Mouse (Mus musculus): ENCODE measurements at regions not wholly inside any gene's neighbourhood (a gene's known extent, or its start where the extent isn't known, plus 50 kb on each side); places are given as distances from the start of the nearest gene placed in this dataset.
A peak's percentile ranks its signal among the peaks of the same experiment; 100 is the strongest.

DNA sequence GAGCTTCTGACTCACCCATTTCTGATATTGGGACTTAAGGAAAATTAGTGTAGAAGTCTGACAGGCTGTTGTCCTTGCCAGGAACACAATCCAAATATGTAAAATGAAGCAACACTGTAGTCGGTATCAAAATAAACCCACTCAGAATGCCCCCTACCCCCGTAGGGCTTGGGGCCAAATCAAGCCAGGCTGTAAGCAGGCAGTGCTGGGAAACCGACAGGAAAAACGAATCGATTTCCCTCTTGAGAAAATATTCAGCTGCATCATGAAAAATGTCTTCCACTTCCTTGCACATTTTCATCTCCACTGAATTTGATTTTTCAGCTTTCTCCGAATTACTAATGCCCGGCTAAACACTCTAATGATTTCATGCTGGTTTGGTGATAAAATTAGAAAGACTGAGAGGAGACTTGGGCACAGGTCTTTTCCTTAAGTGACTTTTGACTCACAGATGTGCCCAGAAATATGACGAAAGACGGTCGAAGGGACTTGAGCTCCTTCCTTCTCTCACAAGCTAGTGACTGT, 485.7 kb downstream of the Fat4 start:
- DNase-seq (ENCODE audit: low spot score), result no peak

DNA sequence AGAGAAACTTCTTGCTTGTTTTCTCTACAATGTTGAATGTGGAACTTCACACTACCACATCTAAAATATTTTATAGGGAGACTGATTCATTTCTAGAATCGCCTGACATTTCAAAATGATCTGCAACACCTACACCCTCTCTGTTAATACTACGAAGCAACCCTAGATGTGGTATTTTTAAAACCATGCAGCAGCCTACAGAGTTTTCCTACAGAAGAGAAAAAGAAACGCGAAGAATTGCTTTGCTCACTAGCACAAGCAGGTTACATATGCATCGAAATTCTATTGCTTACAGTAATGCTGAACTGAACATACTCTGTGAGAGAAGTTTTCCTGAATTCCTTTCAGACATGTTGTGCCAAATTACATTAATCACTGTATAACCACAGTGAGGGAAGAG, 488.7 kb downstream of the Fat4 start:
- no peak for DNase-seq (ENCODE audit: low spot score)

DNA sequence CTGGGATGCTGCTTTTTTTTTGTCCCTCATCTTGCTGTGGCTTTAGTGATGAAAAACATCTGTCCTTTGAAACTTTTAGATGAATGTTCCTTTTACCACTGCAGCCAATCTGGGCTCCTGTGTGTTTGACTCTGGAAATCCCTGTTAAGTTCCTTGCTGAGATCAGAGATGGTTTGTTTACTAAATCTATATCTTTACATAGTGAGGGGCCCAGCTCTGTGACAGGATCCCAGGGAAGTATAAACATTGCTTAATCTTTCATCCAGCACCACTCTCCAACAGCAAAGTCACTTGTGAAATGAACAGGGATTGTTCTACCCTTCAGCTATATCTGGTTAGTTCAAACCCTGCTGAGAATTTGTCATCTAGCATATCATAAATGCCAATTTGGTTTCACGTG, 501.8 kb downstream of the Fat4 start:
- DNase-seq (ENCODE audit: low spot score), result no peak

DNA sequence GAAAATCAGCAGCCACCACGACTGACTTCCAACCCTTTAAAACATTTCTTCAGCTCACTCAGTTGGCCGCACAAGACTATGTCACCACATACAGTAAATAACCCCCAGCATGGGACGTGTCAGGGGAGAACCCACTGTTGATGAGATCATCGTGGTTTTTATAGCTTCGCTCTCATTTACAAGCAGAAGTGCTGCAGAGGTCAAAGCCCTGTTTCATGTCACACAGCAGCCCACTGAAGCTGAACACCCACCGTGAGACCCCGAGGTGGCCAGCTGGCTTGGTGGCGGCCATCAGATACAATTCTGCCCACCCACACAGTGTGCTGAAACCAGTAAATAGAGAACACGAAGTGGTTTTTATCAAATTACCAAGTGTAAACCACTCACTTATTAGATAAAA, 503.7 kb downstream of the Fat4 start:
- no peak for DNase-seq (ENCODE audit: low spot score)

DNA sequence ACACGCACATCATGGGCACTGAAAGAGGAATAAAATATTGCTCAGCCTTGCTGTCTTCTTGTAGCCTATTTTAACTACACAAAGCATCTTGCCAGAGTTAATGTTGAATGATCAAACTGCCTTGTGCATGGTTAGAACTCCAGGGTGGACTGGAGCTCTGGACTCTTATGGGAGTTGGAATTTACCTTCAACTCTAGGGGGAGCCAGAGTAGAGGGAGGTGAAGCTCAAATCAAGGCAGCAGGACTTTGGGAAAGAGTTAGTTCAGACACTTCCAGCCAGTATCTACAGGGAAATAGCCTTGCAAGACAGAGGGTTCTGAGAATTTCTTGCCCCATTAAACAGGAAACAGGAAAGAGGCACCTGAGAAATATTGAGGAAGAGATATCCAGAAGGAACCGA, 505.3 kb downstream of the Fat4 start:
- no peak for DNase-seq (ENCODE audit: low spot score)

DNA sequence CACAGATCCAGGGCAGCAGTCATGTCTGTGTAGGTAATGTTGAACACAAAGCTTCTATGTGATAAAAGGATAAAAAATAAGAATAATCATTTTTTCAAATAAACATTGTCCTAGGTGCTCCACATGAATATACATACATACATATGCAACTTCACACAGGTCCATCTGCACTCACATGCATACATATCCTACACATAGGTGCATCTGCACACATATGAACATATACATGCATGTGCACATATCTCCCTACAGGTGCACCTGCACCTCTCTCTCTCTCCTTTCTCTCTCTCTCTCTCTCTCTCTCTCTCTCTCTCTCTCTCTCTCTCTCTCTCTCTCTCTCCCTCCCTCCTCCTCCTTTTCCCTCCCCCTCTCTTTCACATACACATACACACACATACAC, 509.9 kb downstream of the Fat4 start:
- no peak for DNase-seq (ENCODE audit: low spot score)

DNA sequence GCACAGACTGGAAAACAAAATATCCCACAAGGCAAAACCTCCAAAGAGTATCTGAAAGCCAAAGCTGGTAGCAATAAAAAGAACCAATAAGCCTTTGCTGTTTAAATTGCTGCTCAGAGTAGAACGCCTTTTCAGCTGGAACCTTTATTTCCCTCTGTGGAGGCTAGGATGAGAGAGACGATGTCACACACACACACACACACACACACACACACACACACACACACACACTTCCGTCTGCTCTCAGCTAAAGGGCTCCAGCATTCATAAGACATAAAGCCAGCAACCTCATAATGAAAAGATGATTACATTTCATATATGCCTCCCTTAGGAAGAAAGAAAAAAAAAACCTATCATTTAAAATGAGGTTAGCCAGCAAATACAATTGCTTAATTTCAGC, 510.5 kb downstream of the Fat4 start:
- no peak for DNase-seq (ENCODE audit: low spot score)

DNA sequence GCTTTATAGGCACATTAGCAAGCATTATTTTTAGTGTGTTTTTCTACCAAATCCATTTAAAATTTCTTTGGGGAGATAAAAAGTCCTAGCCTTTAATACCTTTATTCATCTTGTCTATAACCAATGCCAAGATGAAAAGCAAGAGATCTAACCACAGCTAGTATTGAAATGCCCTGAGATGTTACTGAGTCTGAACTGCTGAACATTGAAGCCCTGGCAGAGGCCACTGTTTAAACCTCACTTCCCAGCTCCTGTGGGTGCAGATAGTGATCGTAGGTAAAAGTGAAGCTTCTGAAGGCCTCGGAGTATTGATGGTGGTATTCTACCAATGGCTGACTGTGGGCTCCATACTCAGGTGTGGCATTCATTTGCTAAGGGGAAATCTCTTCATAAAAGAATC, 510.9 kb downstream of the Fat4 start:
- DNase-seq (ENCODE audit: low spot score), result no peak

DNA sequence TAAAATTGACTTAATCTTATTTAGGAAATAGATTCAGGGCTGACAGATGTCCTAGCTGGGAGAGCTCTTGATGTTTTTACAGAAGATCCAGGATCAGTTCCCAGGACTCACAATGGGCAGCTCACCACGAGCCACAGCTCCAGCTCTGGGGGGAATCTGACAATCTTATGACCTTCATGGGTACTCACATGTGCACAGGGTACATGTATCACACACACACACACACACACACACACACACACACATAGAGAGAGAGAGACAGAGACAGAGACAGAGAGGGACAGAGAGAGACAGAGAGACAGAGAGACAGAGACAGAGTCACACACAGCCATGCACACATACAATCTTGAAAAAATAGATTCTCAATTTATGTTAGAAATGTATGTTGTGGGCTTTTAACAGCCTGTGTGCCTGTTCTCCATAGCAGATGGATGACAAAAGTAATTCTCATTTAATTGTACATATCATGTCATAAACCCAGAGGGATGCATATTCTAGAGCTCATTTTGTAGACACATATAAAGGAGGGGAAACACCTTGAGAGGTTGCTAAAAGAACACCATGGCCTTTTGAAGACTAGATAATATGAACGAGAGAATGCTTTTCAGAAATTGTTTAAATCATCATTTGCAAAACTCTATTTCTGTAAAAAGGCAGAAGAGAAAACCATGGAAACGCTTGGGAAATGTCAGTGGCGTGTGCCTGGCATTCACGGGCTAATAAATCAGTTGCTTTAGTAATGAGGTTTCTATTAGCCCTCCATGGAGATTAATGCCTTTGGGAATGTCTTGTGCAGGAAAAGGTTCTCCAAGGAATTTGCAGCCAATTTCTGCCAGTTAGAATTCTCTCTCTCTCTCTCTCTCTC, 538.3 kb downstream of the Fat4 start:
- no peak for DNase-seq (ENCODE audit: low spot score)

DNA sequence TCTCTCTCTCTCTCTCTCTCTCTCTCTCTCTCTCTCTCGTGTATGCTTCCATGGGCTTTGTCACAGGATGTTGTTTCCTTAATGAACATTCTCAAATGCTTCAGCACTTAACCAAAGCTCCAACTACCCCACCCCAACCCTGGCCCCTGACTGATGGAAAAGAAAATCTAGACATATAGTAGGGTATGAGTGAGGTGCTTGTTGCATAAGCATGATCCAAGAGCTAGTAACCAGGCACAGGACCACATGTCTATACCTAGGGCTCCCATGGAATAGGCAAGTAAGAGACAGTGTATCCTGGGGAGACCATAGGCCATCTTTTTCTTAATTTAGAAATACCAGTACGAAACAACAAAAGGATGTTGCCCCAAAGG, 538.9 kb downstream of the Fat4 start:
- DNase-seq (ENCODE audit: low spot score), result no peak

DNA sequence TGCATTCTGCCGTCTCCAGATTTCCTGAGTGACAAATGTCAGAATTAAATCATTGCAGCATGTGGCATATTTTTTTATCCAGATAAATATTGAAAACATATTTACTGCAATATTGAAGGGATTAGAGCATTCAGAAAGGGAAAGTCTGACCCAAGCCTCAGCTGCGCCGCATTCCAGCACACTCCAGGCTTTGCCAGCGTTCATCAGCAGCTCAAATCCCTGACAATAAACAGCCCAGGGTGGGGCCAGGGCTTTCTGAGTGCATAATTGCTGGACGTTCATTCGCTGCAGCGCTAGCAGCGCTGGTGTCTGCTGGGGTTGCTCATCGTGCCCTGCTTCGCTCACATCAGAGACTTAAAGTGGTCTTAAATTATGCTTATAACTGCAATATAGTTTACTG, 556.6 kb downstream of the Fat4 start:
- DNase-seq (ENCODE audit: low spot score), result peak; percentile 17

DNA sequence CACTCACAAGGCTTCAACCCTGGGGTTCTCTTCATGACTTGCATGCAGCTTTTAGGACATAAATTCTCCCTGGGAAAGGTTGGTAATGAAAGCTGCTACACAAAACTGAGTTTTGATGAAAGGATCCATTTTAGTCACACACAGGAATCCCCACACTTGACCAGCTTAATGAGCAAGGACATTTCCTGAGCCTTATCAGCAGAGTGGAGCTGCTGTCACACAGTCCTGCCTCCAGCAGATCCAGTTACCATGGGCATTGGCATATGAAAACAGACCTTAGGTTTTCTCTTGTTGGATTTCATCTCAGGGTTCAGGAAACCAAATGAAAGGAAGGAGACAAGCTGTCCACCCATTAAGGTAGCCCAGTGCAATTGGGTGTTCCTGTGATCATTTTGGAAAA, 568.9 kb downstream of the Fat4 start:
- DNase-seq (ENCODE audit: low spot score), result no peak

DNA sequence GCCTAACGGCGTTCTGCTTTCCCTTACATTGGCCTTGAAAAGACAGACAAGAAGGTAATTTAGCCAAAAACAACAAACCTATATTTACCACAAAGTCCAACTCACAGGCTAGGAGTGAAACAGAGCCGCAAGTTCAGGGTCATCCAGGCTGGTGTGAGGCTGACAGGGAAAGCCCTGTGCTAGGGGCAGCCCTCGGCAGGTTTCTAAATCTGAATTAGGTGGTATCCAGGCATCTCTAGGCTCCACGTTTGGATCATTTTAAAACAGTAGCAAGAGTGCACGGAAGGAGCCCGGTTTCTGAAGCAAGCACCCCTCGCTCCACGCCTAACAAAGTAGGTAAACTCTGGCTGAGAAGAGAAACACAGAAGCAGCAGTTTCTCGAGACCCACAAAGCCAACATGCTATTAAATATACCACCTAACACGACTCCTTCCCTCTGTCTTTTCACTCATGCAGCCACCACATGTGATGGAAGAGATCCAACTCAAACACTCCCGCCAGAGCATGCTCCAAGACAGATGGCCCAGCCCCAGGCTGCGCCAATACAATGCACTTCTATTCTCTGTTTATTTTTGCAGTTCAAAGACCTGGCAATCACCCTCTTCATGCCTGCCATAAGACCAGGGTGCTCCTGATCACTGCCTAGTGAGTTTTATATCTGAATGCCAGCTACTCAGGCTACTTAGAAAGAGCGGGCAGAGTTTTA, 573.6 kb downstream of the Fat4 start:
- DNase-seq (ENCODE audit: low spot score), result peak; percentile 4

DNA sequence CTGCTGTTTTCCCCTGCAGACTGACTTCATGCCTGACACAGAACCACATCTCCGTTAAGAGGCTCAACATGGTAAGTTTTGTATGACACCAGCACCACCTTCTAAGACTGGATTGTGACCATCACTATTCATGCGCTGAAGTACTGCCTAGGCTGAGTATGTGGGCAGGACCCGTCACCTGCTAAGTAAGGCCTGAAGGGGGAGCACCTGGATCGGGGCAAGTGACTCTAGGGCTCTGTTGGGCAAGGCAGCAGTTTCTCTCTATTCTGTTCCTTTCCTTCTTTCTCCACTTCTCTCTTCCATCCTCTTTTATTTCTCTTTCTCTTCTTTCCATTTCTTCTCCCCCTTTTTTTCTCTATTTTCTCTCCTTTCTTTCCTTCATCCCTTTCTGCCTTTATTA, 574.8 kb downstream of the Fat4 start:
- DNase-seq (ENCODE audit: low spot score), result no peak

DNA sequence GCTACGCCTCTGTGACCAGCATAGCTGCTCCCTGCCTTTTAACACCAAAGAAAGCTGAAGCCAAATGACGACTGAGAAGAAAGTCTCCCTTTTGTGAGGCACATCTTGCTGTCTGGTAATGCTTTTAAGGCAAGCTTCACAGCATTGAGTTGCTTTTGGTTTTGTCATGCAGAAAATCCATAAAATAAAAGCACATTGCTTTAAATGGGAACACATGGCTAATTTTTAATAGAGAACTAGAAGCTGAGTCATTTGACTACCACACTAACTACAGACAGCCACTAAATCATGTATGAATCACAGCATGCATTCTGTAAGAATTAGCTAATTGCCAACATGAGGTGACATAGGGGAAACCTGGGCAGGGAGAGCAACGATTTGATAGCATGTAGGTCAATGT, 579.1 kb downstream of the Fat4 start:
- no peak for DNase-seq (ENCODE audit: low spot score)

DNA sequence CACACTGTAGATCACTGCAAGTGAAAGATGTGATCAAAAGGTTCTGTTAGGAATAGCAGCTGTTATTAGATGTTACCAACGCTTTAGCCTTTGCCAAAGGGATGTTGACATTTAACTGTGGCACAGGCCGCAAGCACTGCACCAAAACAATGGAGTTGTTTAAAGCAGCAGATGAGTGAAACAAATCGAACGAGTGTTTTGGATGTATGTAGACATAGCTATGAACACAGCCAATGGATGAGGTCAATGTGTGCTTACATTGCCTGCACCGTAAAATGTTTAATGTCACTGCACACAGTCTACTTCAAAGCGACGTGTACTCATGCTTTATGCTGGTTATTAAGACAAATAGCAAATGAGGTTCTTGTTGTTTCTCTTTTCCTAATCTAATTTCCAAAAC, 602.7 kb downstream of the Fat4 start:
- no peak for DNase-seq (ENCODE audit: low spot score)

DNA sequence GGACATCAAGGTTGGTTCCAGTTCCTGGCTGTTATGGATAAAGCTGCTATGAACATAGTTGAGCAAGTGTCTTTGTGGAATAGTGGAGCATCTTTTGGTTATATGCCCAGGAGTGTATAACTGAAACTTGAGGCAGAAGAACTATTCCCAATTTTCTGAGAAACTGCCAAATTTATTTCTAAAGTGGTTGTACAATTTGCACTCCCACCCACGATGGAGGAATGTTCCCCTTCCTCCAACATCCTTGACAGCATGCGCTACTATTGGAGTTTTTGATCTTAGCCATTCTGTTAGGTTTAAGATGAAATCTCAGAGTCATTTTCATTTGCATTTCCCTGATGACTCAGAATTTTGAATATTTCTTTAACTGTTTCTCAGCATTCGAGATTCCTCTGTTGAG, 607.6 kb downstream of the Fat4 start:
- no peak for DNase-seq (ENCODE audit: low spot score)

DNA sequence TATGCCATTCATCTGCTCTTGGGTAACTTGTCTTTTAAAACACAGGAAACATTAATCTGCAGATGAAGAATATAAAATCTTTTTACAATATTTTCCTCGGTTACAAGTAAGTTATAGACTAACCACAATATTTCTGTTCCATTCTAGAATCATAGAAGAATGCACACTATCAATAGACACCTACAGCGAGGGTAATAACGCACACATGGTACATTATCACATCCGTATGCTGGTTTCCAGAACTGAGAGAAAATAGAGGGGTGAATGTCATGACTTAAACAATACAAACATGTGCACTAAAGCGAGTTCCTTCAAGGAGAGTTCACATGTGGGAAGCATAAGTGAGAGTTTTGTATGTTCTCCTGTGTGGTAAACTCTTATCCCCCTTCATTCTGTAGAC, 641.3 kb downstream of the Fat4 start:
- DNase-seq (ENCODE audit: low spot score), result no peak

DNA sequence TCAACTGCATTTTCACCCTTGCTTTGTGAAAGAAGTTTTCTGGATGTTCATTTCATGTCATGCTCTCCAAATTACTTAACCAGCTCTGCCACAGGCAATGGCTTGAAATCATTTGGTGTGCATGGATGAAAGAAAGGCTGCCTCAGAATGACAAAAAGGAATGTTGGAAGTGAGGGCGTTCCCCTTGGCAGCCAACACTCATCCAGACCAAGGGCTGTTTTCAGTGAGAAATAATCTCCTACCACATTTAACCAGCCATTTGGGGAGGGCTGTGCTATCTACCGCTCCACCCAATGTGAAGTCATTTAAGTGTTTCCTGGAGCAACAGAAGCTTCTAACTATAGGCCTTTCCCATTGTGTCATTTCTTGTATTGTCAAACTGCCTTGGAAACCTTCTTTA, 650.8 kb downstream of the Fat4 start:
- DNase-seq (ENCODE audit: low spot score), result peak; percentile 18

DNA sequence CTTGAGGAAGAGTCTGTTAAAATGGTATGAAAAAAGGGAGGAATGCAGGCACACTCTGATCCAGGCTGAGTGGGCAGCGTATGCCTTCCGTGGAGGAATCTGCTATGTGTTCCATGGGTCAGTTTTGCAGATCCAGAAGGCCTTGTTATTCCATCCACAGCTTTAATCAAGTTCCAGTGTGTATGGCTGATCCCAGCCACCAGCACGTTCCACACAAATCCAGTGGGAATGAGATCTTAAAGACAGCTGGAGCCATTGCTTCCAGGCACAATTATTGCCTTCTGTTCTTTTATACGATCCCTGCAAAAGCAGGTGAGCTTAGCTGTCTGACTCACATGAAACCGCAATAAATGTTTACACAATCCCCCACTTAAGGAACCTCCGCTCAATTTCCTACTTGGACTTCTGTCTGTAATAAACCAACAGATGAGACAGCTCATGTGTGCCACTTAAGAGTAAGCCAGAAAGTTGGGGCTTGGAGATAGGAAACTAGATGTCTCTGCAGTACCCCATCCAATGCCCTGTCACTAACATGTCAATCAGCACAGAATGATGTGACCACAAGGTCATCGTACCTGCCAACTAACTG, 653.9 kb downstream of the Fat4 start:
- DNase-seq (ENCODE audit: low spot score), result no peak

DNA sequence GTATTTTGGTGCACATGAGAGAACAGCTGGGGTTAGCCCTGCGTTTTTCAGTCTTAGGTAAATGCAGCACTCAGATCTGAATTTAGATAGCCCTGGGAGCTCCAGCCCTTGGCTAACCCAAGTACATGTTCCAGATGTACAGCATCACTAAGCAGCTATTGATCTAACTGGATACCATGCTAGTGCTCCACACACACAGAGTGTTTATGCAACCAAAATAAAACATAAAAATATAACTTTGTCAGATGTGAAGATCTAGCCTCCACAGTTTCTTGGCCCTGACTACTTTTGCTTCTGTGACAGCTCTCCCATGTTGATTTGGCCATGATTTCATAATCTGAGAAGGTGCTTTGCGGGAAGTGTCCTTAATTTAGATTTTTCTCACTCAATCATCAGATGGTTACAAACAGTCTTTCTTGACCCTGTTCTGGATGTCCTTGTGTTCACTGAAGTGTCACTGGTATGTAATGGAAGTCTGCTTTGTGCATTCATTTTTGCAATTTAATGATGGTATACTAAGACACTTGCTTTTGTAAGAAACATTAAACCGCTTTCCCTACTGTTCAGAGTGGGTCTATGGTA, 672.8 kb downstream of the Fat4 start:
- no peak for DNase-seq (ENCODE audit: low spot score)

DNA sequence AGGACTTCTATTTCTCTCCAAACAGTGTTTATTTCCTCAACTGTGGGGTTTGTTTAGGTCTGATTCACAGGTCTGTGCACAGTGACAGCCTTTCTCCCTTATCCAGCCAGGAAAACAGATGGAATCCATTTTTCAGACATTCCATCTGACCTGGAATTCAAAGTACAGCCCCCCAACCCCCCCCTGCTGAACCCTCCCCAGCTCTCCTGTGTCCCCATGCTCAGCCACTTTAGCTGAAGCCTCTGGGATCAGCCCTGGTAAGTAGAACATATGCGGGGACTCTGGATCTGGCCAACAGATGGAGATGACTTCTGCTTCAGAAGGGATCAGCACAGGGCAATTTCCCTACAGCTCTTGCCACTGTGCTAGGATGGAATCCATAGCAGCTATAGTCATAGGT, 674.2 kb downstream of the Fat4 start:
- DNase-seq (ENCODE audit: low spot score), result no peak

All from gastrocnemius, adult 18-20 months (tissue).